Mouse (Mus musculus): ENCODE measurements around the gene Wdr54. TPM values are rescaled to one million over a fixed set of nuclear protein-coding genes. Genes with fewer than 3 reads are reported as not detected.

The Wdr54 gene
- polyA plus RNA-seq (2015; fragmentation: Nextera tagmentation; extraction: Ambion mirVana) = 17.8 and 19.3 TPM in 2 replicates

GRCm38 (mm10) chr6:83156259-83156684, at the start of gene Wdr54, which contains the start of gene 1700003E16Rik:
Wdr54 (minus strand) TSS chr6:83156397.
1700003E16Rik (plus strand) TSS chr6:83156404.
- Histone ChIP-seq H3K4me3 (peak within 1 kb of the TSS; percentile 50), H3K4me1 (replicated peaks) (peaks cover 16% of the 10 kb centered on the region), H3K27ac (replicated peaks) (0 out of 2 replicates have a peak within 1 kb of the TSS, but pooled peaks have one; percentile 2), H3K9ac (peak within 1 kb of the TSS; percentile 52), H3K4me2 (peak within 1 kb of the TSS; percentile 85), H3K9me3 (no peaks in the 10 kb centered on the region), H3K27me3 (peaks cover 15% of the 10 kb centered on the region), H3K36me3 (no peaks in the 10 kb centered on the region)
- 2% methylated on average over 32 of the region's 32 CpGs for WGBS
- peak; percentile 93 for ATAC-seq (ENCODE audit: low FRiP score, low read depth)

DNA sequence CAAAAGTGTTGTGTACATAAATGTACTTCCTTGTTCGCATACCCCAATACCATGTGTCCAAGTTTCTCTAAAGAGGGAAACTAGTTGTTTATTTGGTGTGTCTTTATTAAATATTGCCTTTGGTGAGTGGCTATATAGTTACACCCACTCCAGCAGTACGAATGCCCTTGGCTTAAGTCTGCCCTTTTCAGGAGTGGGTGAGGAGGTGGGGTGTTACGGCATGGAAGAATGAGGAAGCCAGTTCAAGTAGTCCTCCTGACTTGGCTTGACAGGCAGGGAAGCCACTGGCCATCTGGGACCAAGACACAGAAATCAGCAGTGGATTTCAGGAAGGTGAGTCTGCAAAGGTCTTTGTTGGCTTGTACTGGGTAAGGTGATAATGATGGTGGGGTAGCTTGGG, 49.7 kb upstream of the Wdr54 start:
- WGBS = 98% methylated on average over 3 of the region's 3 CpGs
- Histone ChIP-seq H3K27me3 (no peaks in the 10 kb centered on the region), H3K36me3 (peaks cover 3% of the 10 kb centered on the region; the same call in 1 of the 2 replicates), H3K4me2 (no peak overlapping the region), H3K9me3 (no peaks in the 10 kb centered on the region), H3K4me1 (replicated peaks) (0 out of 2 replicates have a peak, but pooled peaks cover 4% of the 10 kb centered on the region), H3K27ac (replicated peaks) (no peak overlapping the region), H3K9ac (no peak overlapping the region), H3K4me3 (no peak overlapping the region)
- ATAC-seq (ENCODE audit: low FRiP score, low read depth) = no peak

DNA sequence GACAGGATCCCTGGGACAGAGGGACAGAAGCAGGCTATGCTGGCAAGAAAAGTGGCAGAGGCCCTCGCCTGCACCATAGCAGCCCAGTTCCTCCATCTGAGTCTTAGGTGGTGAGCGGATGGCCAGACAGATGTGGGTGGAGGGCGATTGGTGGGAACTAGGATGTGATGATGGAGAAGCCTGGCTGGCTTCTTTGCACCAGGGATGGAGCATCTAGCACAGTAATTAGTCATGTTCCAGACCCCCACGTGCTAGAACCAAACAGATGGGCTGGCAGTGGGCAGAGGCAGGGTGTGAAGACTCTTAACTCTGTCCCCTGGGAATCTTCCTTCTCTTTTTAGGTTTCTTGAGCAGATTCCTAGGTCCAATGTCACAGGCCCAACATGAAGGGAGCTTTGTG, 47.1 kb upstream of the Wdr54 start:
- H3K27me3 ChIP-seq = no peaks in the 10 kb centered on the region
- WGBS = 82% methylated on average over 4 of the region's 4 CpGs
- H3K4me1 ChIP-seq (replicated peaks) = no peaks in the 10 kb centered on the region
- H3K4me3 ChIP-seq = no peak overlapping the region
- no peak overlapping the region for H3K4me2 ChIP-seq
- H3K27ac ChIP-seq (replicated peaks) = no peak overlapping the region
- H3K36me3 ChIP-seq = peaks cover 23% of the 10 kb centered on the region
- no peaks in the 10 kb centered on the region for H3K9me3 ChIP-seq
- ATAC-seq (ENCODE audit: low FRiP score, low read depth) = no peak
- no peak overlapping the region for H3K9ac ChIP-seq

DNA sequence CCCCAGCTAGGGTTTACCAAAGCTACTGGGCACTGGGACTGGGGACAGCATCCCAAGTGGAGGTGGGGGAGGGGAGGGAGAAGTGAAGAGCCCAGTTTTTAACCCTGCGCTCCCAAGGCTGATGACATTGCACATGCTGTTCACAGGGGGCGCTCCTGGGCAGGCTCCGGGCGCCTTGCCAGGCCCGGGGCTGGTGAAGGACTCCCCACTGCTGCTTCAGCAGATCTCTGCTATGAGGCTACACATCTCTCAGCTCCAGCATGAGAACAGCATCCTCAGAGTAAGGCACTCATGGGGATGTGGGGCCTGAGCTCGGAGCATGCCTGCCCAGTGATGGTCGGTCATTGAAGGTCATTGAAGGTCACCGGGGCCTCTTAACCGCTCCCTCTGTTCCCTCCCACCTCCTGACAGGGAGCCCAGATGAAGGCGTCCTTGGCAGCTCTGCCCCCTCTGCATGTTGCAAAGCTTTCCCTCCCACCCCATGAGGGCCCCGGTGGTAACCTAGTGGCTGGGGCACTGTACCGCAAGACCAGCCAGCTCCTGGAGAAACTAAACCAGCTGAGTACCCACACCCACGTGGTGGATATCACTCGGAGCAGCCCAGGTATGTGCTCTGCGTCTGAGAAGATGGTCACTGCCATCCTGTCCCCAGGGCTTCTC, 41.3 kb upstream of the Wdr54 start:
- 40% methylated on average over 15 of the region's 15 CpGs for WGBS
- peak; percentile 31; the same call in 1 of the 2 replicates for ATAC-seq (ENCODE audit: low FRiP score, low read depth)

DNA sequence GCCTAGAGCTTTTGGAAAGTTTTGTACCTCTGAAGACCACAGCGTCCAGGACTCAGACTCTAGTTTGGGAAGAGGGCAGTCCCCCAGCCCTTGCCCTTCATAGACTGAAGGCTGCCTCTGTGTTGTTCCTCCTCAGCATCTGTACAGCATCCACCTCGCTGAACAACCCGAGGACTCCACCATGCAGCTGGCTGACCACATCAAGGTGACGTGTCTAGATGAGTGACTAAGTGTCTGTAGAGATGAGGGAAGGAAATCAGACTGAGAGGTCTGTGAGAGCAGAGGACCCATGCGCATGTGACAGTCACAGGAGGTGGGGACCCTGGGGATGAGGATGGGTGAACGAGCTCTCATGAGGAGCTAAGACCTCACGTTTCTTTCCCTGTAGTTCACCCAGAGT, 37.4 kb upstream of the Wdr54 start:
- Histone ChIP-seq H3K36me3 (peaks cover 92% of the 10 kb centered on the region), H3K27me3 (no peaks in the 10 kb centered on the region), H3K4me3 (no peak overlapping the region), H3K27ac (replicated peaks) (no peak overlapping the region), H3K4me1 (replicated peaks) (peaks cover 12% of the 10 kb centered on the region), H3K4me2 (no peak overlapping the region), H3K9me3 (no peaks in the 10 kb centered on the region), H3K9ac (no peak overlapping the region)
- ATAC-seq (ENCODE audit: low FRiP score, low read depth) = no peak
- 90% methylated on average over 7 of the region's 7 CpGs for WGBS

More for the DNA sequence above, 41.3 kb upstream of the Wdr54 start:
- Histone ChIP-seq H3K4me1 (replicated peaks) (0 out of 2 replicates have a peak, but pooled peaks cover 8% of the 10 kb centered on the region), H3K4me3 (no peak overlapping the region), H3K4me2 (no peak overlapping the region), H3K27ac (replicated peaks) (no peak overlapping the region), H3K27me3 (no peaks in the 10 kb centered on the region), H3K9me3 (no peaks in the 10 kb centered on the region), H3K36me3 (peaks cover 77% of the 10 kb centered on the region), H3K9ac (no peak overlapping the region)

GRCm38 (mm10) chr6:83186946-83187345, 30.7 kb upstream of the Wdr54 start:
- peak overlapping the region; percentile 70 for H3K4me3 ChIP-seq
- 71% methylated on average over 2 of the region's 2 CpGs for WGBS
- H3K27ac ChIP-seq (replicated peaks) = peak overlapping the region; percentile 93
- peaks cover 47% of the 10 kb centered on the region for H3K36me3 ChIP-seq
- H3K27me3 ChIP-seq = no peaks in the 10 kb centered on the region
- H3K9ac ChIP-seq = peak overlapping the region; percentile 73
- peak overlapping the region; percentile 64 for H3K4me2 ChIP-seq
- H3K4me1 ChIP-seq (replicated peaks) = peaks cover 42% of the 10 kb centered on the region
- H3K9me3 ChIP-seq = no peaks in the 10 kb centered on the region
- no peak for ATAC-seq (ENCODE audit: low FRiP score, low read depth)

GRCm38 (mm10) chr6:83185895-83186861, 30.0 kb upstream of the Wdr54 start:
- Histone ChIP-seq H3K4me3 (peak overlapping the region; percentile 70), H3K36me3 (peaks cover 41% of the 10 kb centered on the region)
- 8% methylated on average over 25 of the region's 25 CpGs for WGBS

GRCm38 (mm10) chr6:83184858-83185435, 28.8 kb upstream of the Wdr54 start:
- H3K27me3 ChIP-seq = no peaks in the 10 kb centered on the region
- no peak overlapping the region for H3K9ac ChIP-seq
- WGBS = 86% methylated on average over 3 of the region's 3 CpGs
- ATAC-seq (ENCODE audit: low FRiP score, low read depth) = no peak
- no peaks in the 10 kb centered on the region for H3K9me3 ChIP-seq
- H3K4me2 ChIP-seq = no peak overlapping the region; the same call in 1 of the 2 replicates
- H3K27ac ChIP-seq (replicated peaks) = peak overlapping the region; percentile 93
- no peak overlapping the region for H3K4me3 ChIP-seq
- peaks cover 54% of the 10 kb centered on the region for H3K4me1 ChIP-seq (replicated peaks)
- H3K36me3 ChIP-seq = peaks cover 28% of the 10 kb centered on the region

More at GRCm38 (mm10) chr6:83185895-83186861, 30.0 kb upstream of the Wdr54 start:
- peaks cover 42% of the 10 kb centered on the region for H3K4me1 ChIP-seq (replicated peaks)
- H3K4me2 ChIP-seq = peak overlapping the region; percentile 64
- peak; percentile 94 for ATAC-seq (ENCODE audit: low FRiP score, low read depth)
- peak overlapping the region; percentile 73 for H3K9ac ChIP-seq
- peak overlapping the region; percentile 93 for H3K27ac ChIP-seq (replicated peaks)
- H3K9me3 ChIP-seq = no peaks in the 10 kb centered on the region
- H3K27me3 ChIP-seq = no peaks in the 10 kb centered on the region

- Histone ChIP-seq H3K4me2 (peak overlapping the region; percentile 72), H3K36me3 (peaks cover 18% of the 10 kb centered on the region; the same call in 1 of the 2 replicates), H3K27me3 (no peaks in the 10 kb centered on the region), H3K27ac (replicated peaks) (no peak overlapping the region), H3K9ac (peak overlapping the region; percentile 77; the same call in 1 of the 2 replicates), H3K4me3 (peak overlapping the region; percentile 64), H3K4me1 (replicated peaks) (peaks cover 36% of the 10 kb centered on the region), H3K9me3 (no peaks in the 10 kb centered on the region)
- no peak for ATAC-seq (ENCODE audit: low FRiP score, low read depth)
- 82% methylated on average over 6 of the region's 6 CpGs for WGBS
Measured at GRCm38 (mm10) chr6:83180605-83181004, 24.4 kb upstream of the Wdr54 start.

DNA sequence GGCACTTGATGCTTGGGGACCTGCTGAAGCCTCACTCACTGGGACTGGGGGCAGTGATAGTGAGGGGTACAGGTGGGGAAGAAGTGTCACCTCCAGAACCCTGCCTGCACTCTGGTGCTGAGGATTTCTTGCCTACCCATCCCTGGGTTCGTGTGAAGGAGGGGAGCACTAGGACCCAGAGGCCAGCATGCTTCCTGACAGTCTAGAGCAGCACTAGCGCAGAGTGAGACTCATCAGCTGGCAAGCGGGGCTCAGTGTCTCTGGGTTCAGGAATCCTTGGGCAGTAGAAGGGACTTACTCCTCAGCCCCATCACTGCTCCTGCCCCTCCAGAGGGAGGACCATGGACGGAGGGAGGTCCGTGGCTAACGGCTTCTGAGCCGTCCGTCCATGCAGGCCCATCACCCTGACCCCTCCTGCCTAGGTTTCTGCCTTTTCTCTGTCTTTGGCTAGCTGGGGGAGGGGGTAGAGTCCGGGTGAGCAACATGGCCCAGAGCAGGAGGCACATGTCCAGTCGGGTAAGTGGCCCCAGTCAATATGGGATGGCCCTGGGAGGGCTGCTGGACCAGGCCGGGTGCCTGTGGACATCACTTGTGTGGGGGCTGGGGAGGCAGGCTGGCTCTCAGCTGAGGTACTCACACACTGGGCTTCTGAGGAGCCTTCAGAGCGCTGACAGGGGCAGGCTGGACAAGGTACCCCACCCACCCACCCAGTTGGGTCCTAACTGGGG, 23.4 kb upstream of the Wdr54 start:
- Histone ChIP-seq H3K4me1 (replicated peaks) (peaks cover 26% of the 10 kb centered on the region), H3K27me3 (no peaks in the 10 kb centered on the region), H3K9ac (peak overlapping the region; percentile 77), H3K4me3 (peak overlapping the region; percentile 64), H3K27ac (replicated peaks) (peak overlapping the region; percentile 64; the same call in 1 of the 2 replicates), H3K36me3 (peaks cover 18% of the 10 kb centered on the region; the same call in 1 of the 2 replicates), H3K4me2 (peak overlapping the region; percentile 72), H3K9me3 (no peaks in the 10 kb centered on the region)
- WGBS = 16% methylated on average over 12 of the region's 12 CpGs
- peak; percentile 89 for ATAC-seq (ENCODE audit: low FRiP score, low read depth)

- Histone ChIP-seq H3K4me3 (no peak overlapping the region), H3K27me3 (no peaks in the 10 kb centered on the region), H3K4me2 (no peak overlapping the region), H3K9me3 (no peaks in the 10 kb centered on the region), H3K27ac (replicated peaks) (no peak overlapping the region), H3K36me3 (no peaks in the 10 kb centered on the region), H3K4me1 (replicated peaks) (peaks cover 47% of the 10 kb centered on the region), H3K9ac (no peak overlapping the region)
- WGBS = 78% methylated on average over 8 of the region's 8 CpGs
- ATAC-seq (ENCODE audit: low FRiP score, low read depth) = no peak
Measured at GRCm38 (mm10) chr6:83175996-83176395, 19.8 kb upstream of the Wdr54 start.
